Mouse (Mus musculus) ES-CJ7 (cell line): ENCODE measurements around the gene Frmd4a.

Experiments used
- DNase-seq: peaks from one replicate; pipeline ENCODE4 v3.0.0; 2011; ENCODE audit warnings: low read depth, low spot score

Frmd4a gene

GRCm38 (mm10) chr2:4517553-4518125 is 500.1 kb downstream of the Frmd4a start:
- DNase-seq: no peak

- no peak for DNase-seq
These were observed 501.0 kb downstream of the Frmd4a start for GRCm38 (mm10) chr2:4518549-4518948.

GRCm38 (mm10) chr2:4522769-4523487 is 505.4 kb downstream of the Frmd4a start:
- no peak for DNase-seq

- DNase-seq: no peak
These were observed 509.6 kb downstream of the Frmd4a start for GRCm38 (mm10) chr2:4527094-4527493.

- no peak for DNase-seq
These were observed 511.8 kb downstream of the Frmd4a start for GRCm38 (mm10) chr2:4529254-4529729.

- DNase-seq: no peak
These were observed 514.1 kb downstream of the Frmd4a start for GRCm38 (mm10) chr2:4531533-4532197.

GRCm38 (mm10) chr2:4532198-4532568 is 514.7 kb downstream of the Frmd4a start:
- no peak for DNase-seq

GRCm38 (mm10) chr2:4532945-4533344 is 515.4 kb downstream of the Frmd4a start:
- DNase-seq: no peak

- no peak for DNase-seq
These were observed 517.8 kb downstream of the Frmd4a start for GRCm38 (mm10) chr2:4535187-4535864.

GRCm38 (mm10) chr2:4541330-4541729 is 523.8 kb downstream of the Frmd4a start:
- no peak for DNase-seq

GRCm38 (mm10) chr2:4541844-4542628 is 524.5 kb downstream of the Frmd4a start:
- no peak for DNase-seq

- no peak for DNase-seq
These were observed 525.3 kb downstream of the Frmd4a start for GRCm38 (mm10) chr2:4542629-4543416.

- no peak for DNase-seq
These were observed 525.9 kb downstream of the Frmd4a start for GRCm38 (mm10) chr2:4543417-4543775.

- no peak for DNase-seq
These were observed 526.8 kb downstream of the Frmd4a start for GRCm38 (mm10) chr2:4544360-4544759.

GRCm38 (mm10) chr2:4545261-4545660 is 527.7 kb downstream of the Frmd4a start:
- DNase-seq: no peak

- no peak for DNase-seq
These were observed 529.6 kb downstream of the Frmd4a start for GRCm38 (mm10) chr2:4547003-4547662.

GRCm38 (mm10) chr2:4549271-4549670 is 531.8 kb downstream of the Frmd4a start:
- peak; percentile 66 for DNase-seq

- DNase-seq: peak; percentile 68
These were observed 532.7 kb downstream of the Frmd4a start for GRCm38 (mm10) chr2:4550017-4550763.

GRCm38 (mm10) chr2:4551438-4551837 is 533.9 kb downstream of the Frmd4a start:
- no peak for DNase-seq
